Mouse (Mus musculus) liver, postnatal 0 days (tissue): Measurements from ENCODE around the gene Fam129c. TPM values are rescaled to one million over a fixed set of nuclear protein-coding genes. Genes with fewer than 3 reads are reported as not detected.

Experiments
- ATAC-seq: fragments of 200-750 bp; cut with Nextera tagmentation; 2 replicates; pipeline ENCODE4 v1.8.0; 2017; ENCODE audit warnings: mild to moderate bottlenecking, moderate library complexity
- DNase-seq: peaks from one replicate; pipeline ENCODE4 v3.0.0-alpha.2; 2016
- H3K27ac ChIP-seq: fragments of 300-500 bp; sonication (generic); 2 replicates; pipeline ENCODE4 v1.5.1; 2014; ENCODE audit warnings: antibody characterized with exemption, moderate library complexity, mild to moderate bottlenecking, low read depth
- H3K27me3 ChIP-seq: fragments of 300-500 bp; sonication (generic); 2 replicates; pipeline ENCODE4 v1.6.1; 2014; ENCODE audit warnings: low read length, control low read depth, mixed read lengths; ENCODE audit not compliant: insufficient read depth
- H3K36me3 ChIP-seq: fragments of 300-500 bp; sonication (generic); replicated peaks from 2 replicates; pipeline ENCODE4 v1.6.1; 2014; ENCODE audit warnings: mild to moderate bottlenecking, control low read depth, low read length, moderate library complexity, mixed read lengths; ENCODE audit not compliant: insufficient read depth
- H3K4me1 ChIP-seq: fragments of 300-500 bp; sonication (generic); 2 replicates; pipeline ENCODE4 v1.6.1; 2014; ENCODE audit warnings: antibody characterized with exemption, mild to moderate bottlenecking, control low read depth; ENCODE audit not compliant: insufficient read depth
- H3K4me2 ChIP-seq: fragments of 300-500 bp; sonication (generic); 2 replicates; pipeline ENCODE4 v1.6.1; 2014; ENCODE audit warnings: low read depth, mild to moderate bottlenecking, low read length, moderate library complexity, mixed read lengths
- H3K4me3 ChIP-seq: fragments of 300-500 bp; sonication (generic); 2 replicates; pipeline ENCODE4 v1.5.1; 2014; ENCODE audit warnings: low read depth, low read length
- H3K9ac ChIP-seq: fragments of 300-500 bp; sonication (generic); replicated peaks from 2 replicates; pipeline ENCODE4 v1.6.1; 2014; ENCODE audit warnings: mild to moderate bottlenecking, moderate library complexity
- H3K9me3 ChIP-seq: fragments of 300-500 bp; sonication (generic); 2 replicates; pipeline ENCODE4 v1.6.1; 2016; ENCODE audit warnings: mild to moderate bottlenecking, control low read depth, low read length, mixed read lengths
- CTCF ChIP-seq: sonication (generic); IDR thresholded peaks from 2 replicates; pipeline ENCODE4 v1.5.1; 2016; ENCODE audit warnings: antibody characterized with exemption, low read depth
- EP300 ChIP-seq: IDR thresholded peaks from 2 replicates; pipeline ENCODE4 v1.6.1; 2016; ENCODE audit warnings: antibody characterized with exemption, low read depth, mild to moderate bottlenecking
- WGBS: fragments of 180-500 bp; shearing (Covaris S2); extraction: QIAGEN DNeasy Blood & Tissue Kit; methylation state at CpG from one replicate; pipeline ENCODE4 v1.1.7; 2014; ENCODE audit not compliant: insufficient replicate concordance; 5-methylcytosine and 5-hydroxymethylcytosine counted together
- polyA plus RNA-seq: library from polyadenylated mRNA; unstranded; fragments of >200 nt; fragmentation: Nextera tagmentation; extraction: Ambion mirVana; gene quantifications from 2 replicates; pipeline ENCODE4 v1.2.1, GENCODE M21; 2015

The Fam129c gene
- polyA plus RNA-seq, 1 experiment from 2014 or later: 11.2 TPM

- Histone ChIP-seq H3K4me1 (peaks cover 30% of the 10 kb centered on the region), H3K27me3 (peaks cover 16% of the 10 kb centered on the region), H3K9ac (no peak overlapping the region), H3K4me2 (no peak overlapping the region), H3K4me3 (no peak overlapping the region), H3K36me3 (peaks cover 32% of the 10 kb centered on the region), H3K9me3 (peaks cover 17% of the 10 kb centered on the region), H3K27ac (no peak overlapping the region)
- ATAC-seq (no peak), DNase-seq (no peak)
- WGBS: 75% methylated on average over 9 of the region's 9 CpGs
- no peak for TF ChIP-seq CTCF
- TF ChIP-seq EP300: no peak
Observed at GRCm38 (mm10) chr8:71626753-71627152, 29.3 kb downstream of the Fam129c start.

GRCm38 (mm10) chr8:71627265-71628099, 30.0 kb downstream of the Fam129c start:
- Histone ChIP-seq H3K27me3 (peaks cover 16% of the 10 kb centered on the region), H3K36me3 (peaks cover 25% of the 10 kb centered on the region), H3K9ac (no peak overlapping the region), H3K27ac (peak overlapping the region; percentile 64), H3K9me3 (peaks cover 11% of the 10 kb centered on the region), H3K4me2 (peak overlapping the region; percentile 31; the same call in 1 of the 2 replicates), H3K4me3 (no peak overlapping the region), H3K4me1 (peaks cover 30% of the 10 kb centered on the region)
- WGBS: 27% methylated on average over 9 of the region's 9 CpGs
- TF ChIP-seq CTCF (no peak), EP300 (no peak)
- DNase-seq: no peak
- ATAC-seq: no peak

- H3K27ac ChIP-seq: peak overlapping the region; percentile 53; the same call in 1 of the 2 replicates
- no peak for ATAC-seq
Observed at GRCm38 (mm10) chr8:71628396-71629095, 31.1 kb downstream of the Fam129c start.

GRCm38 (mm10) chr8:71629096-71629697, 31.7 kb downstream of the Fam129c start:
- H3K9ac ChIP-seq: peak overlapping the region; percentile 59
- H3K4me2 ChIP-seq: peak overlapping the region; percentile 87
- peak overlapping the region; percentile 51 for H3K4me3 ChIP-seq
- ATAC-seq (peak; percentile 84), DNase-seq (peak; percentile 90)
- peak; percentile 55 for TF ChIP-seq CTCF
- TF ChIP-seq EP300: no peak
- H3K27ac ChIP-seq: peak overlapping the region; percentile 53; the same call in 1 of the 2 replicates
- H3K9me3 ChIP-seq: no peaks in the 10 kb centered on the region
- peaks cover 30% of the 10 kb centered on the region for H3K4me1 ChIP-seq
- H3K27me3 ChIP-seq: peaks cover 28% of the 10 kb centered on the region
- WGBS: under 1% methylated on average over 52 of the region's 55 CpGs
- H3K36me3 ChIP-seq: peaks cover 7% of the 10 kb centered on the region

More at GRCm38 (mm10) chr8:71628396-71629095, 31.1 kb downstream of the Fam129c start:
- H3K27me3 ChIP-seq: peaks cover 22% of the 10 kb centered on the region
- peak overlapping the region; percentile 87 for H3K4me2 ChIP-seq
- peaks cover 30% of the 10 kb centered on the region for H3K4me1 ChIP-seq
- H3K36me3 ChIP-seq: peaks cover 14% of the 10 kb centered on the region
- peaks cover 3% of the 10 kb centered on the region; the same call in 1 of the 2 replicates for H3K9me3 ChIP-seq
- peak overlapping the region; percentile 59 for H3K9ac ChIP-seq
- peak overlapping the region; percentile 51 for H3K4me3 ChIP-seq
- no peak for DNase-seq
- 5% methylated on average over 16 of the region's 16 CpGs for WGBS
- TF ChIP-seq EP300: no peak
- no peak for TF ChIP-seq CTCF

GRCm38 (mm10) chr8:71629781-71630212, 32.3 kb downstream of the Fam129c start:
- WGBS: 5% methylated on average over 25 of the region's 25 CpGs
- H3K9ac ChIP-seq: no peak overlapping the region
- peaks cover 30% of the 10 kb centered on the region for H3K4me1 ChIP-seq

GRCm38 (mm10) chr8:71630761-71631160, 33.3 kb downstream of the Fam129c start:
- peaks cover 35% of the 10 kb centered on the region for H3K27me3 ChIP-seq
- H3K27ac ChIP-seq: no peak overlapping the region
- no peak overlapping the region for H3K4me3 ChIP-seq
- H3K36me3 ChIP-seq: no peaks in the 10 kb centered on the region; the same call in none of the 2 replicates
- no peaks in the 10 kb centered on the region for H3K9me3 ChIP-seq
- no peak overlapping the region for H3K9ac ChIP-seq
- H3K4me2 ChIP-seq: no peak overlapping the region
- H3K4me1 ChIP-seq: peaks cover 30% of the 10 kb centered on the region
- TF ChIP-seq EP300 (no peak), CTCF (no peak)
- no peak for DNase-seq
- 66% methylated on average over 6 of the region's 6 CpGs for WGBS
- ATAC-seq: no peak

More at GRCm38 (mm10) chr8:71629781-71630212, 32.3 kb downstream of the Fam129c start:
- Histone ChIP-seq H3K4me2 (peak overlapping the region; percentile 87), H3K4me3 (peak overlapping the region; percentile 51), H3K27ac (peak overlapping the region; percentile 35; the same call in 1 of the 2 replicates), H3K27me3 (peaks cover 32% of the 10 kb centered on the region), H3K9me3 (no peaks in the 10 kb centered on the region), H3K36me3 (peaks cover 2% of the 10 kb centered on the region)
- peak; percentile 56 for DNase-seq
- ATAC-seq: peak; percentile 12
- TF ChIP-seq CTCF (no peak), EP300 (no peak)
